24 mouse cellular contexts compared by ENCODE assay signal in genomic region chr5:119798713-119799418, GRCm38 (mm10). TPM values are rescaled to one million over a fixed set of nuclear protein-coding genes. Genes with fewer than 3 reads are reported as not detected.
DNase-seq lines count a peak whose midpoint lies in the region; ATAC-seq and TF ChIP-seq lines count a peak whose summit lies in the region.
"Had no signal": no experiment of that assay in that cellular context is flagged by ENCODE, and none has a peak within 500 bp of the region (broad histone marks: within the 10 kb centered on the region; RNA-seq: fewer than 3 reads in every experiment).

No protein-coding gene starts in this region.

- TF ChIP-seq EP300 in lung, postnatal 0 days (IDR thresholded peaks at IDR 0.05): no peak

- H3K27me3 ChIP-seq in heart, embryonic 15.5 days: peaks cover 98% of the 10 kb centered on the region
- H3K27me3 ChIP-seq in lung, postnatal 0 days (replicated peaks; ENCODE audit: insufficient read depth, low read length): peaks cover 41% of the 10 kb centered on the region
- peaks cover 86% of the 10 kb centered on the region for H3K27me3 ChIP-seq in limb, embryonic 14.5 days (ENCODE audit: control insufficient read depth, insufficient read depth, low read length)

- WGBS in heart, embryonic 15.5 days: 24% methylated on average over 5 of the region's 5 CpGs
- WGBS in lung, postnatal 0 days: 9% methylated on average over 5 of the region's 5 CpGs
- 5% methylated on average over 5 of the region's 5 CpGs for WGBS in limb, embryonic 14.5 days

- no peaks in the 10 kb centered on the region for H3K9me3 ChIP-seq in heart, embryonic 15.5 days (replicated peaks)
- H3K9me3 ChIP-seq in lung, postnatal 0 days (ENCODE audit: low read length): no peaks in the 10 kb centered on the region
- H3K9me3 ChIP-seq in limb, embryonic 14.5 days (ENCODE audit: control insufficient read depth, low read length): no peaks in the 10 kb centered on the region
- H3K9me3 ChIP-seq: embryonic facial prominence, embryonic 15.5 days; stomach, embryonic 15.5 days had no signal

- TF ChIP-seq POLR2A in limb, embryonic 14.5 days (IDR thresholded peaks at IDR 0.05; ENCODE audit: borderline replicate concordance, extremely low read depth, insufficient read depth, insufficient read length): no peak

- H3K9ac ChIP-seq in heart, embryonic 15.5 days: 0 out of 2 replicates have a peak overlapping the region, but pooled peaks have one; percentile 4
- H3K9ac ChIP-seq in lung, postnatal 0 days (replicated peaks; ENCODE audit: low read depth): no peak overlapping the region
- peak overlapping the region; percentile 36; the same call in 1 of the 2 replicates for H3K9ac ChIP-seq in limb, embryonic 14.5 days (ENCODE audit: low read depth, low read length, severe bottlenecking)
- H3K9ac ChIP-seq: embryonic facial prominence, embryonic 15.5 days; forebrain, postnatal 0 days; liver, postnatal 0 days; stomach, embryonic 15.5 days had no signal

- peak overlapping the region; percentile 53 for H3K27ac ChIP-seq in heart, embryonic 15.5 days
- 0 out of 2 replicates have a peak overlapping the region, but pooled peaks have one; percentile 1 for H3K27ac ChIP-seq in lung, postnatal 0 days (ENCODE audit: low read length)
- H3K27ac ChIP-seq in limb, embryonic 14.5 days (replicated peaks; ENCODE audit: low read depth, low read length): peak overlapping the region; percentile 83; the same call in 1 of the 2 replicates
- H3K27ac ChIP-seq: embryonic facial prominence, embryonic 15.5 days; stomach, embryonic 15.5 days had no signal

- H3K4me1 ChIP-seq in heart, embryonic 15.5 days (replicated peaks): peaks cover 20% of the 10 kb centered on the region; the same call in 1 of the 2 replicates
- no peaks in the 10 kb centered on the region for H3K4me1 ChIP-seq in lung, postnatal 0 days (ENCODE audit: insufficient read depth, low read depth, low read length)
- H3K4me1 ChIP-seq in limb, embryonic 14.5 days (ENCODE audit: control insufficient read depth, insufficient read depth, low read length): peaks cover 9% of the 10 kb centered on the region; the same call in 1 of the 2 replicates
- H3K4me1 ChIP-seq: stomach, embryonic 15.5 days had no signal

- peak overlapping the region; percentile 40; the same call in 1 of the 2 replicates for H3K4me3 ChIP-seq in heart, embryonic 15.5 days
- no peak overlapping the region for H3K4me3 ChIP-seq in lung, postnatal 0 days (ENCODE audit: low read depth, low read length)
- peak overlapping the region; percentile 31 for H3K4me3 ChIP-seq in limb, embryonic 14.5 days (replicated peaks; ENCODE audit: low read length)
- H3K4me3 ChIP-seq: embryonic facial prominence, embryonic 15.5 days; stomach, embryonic 15.5 days had no signal

- H3K4me2 ChIP-seq in heart, embryonic 15.5 days: peak overlapping the region; percentile 35
- no peak overlapping the region for H3K4me2 ChIP-seq in lung, postnatal 0 days (replicated peaks; ENCODE audit: low read depth, low read length)
- peak overlapping the region; percentile 50 for H3K4me2 ChIP-seq in limb, embryonic 14.5 days (replicated peaks; ENCODE audit: low read depth, low read length, severe bottlenecking)
- H3K4me2 ChIP-seq: embryonic facial prominence, embryonic 15.5 days; stomach, embryonic 15.5 days had no signal

- no peak for ATAC-seq in heart, embryonic 15.5 days (replicated peaks; ENCODE audit: insufficient number of reproducible peaks, insufficient read depth, low FRiP score, low read depth)
- ATAC-seq in lung, postnatal 0 days: peak; percentile 10; the same call in 1 of the 2 replicates
- ATAC-seq in limb, embryonic 14.5 days (ENCODE audit: low FRiP score, low read depth): no peak
- ATAC-seq: CD4-positive, CD25-positive, alpha-beta regulatory T cell, adult 4 months; forebrain, postnatal 0 days; hindbrain, embryonic 16.5 days; intestine, embryonic 16.5 days; liver, postnatal 0 days; Patski had no signal

- TF ChIP-seq CTCF in lung, postnatal 0 days (IDR thresholded peaks at IDR 0.05): no peak

- peak; percentile 30 for DNase-seq in embryo, embryonic 11 days
- DNase-seq in embryo, embryonic 9.5 days (ENCODE audit: extremely low spot score): no peak
- DNase-seq in heart, adult 9 months (ENCODE audit: low spot score in 2 of 2): no peak
- no peak for DNase-seq in lung, postnatal 0 days (ENCODE audit: low spot score)
- DNase-seq in lung, postnatal 36 days: no peak
- no peak for DNase-seq in limb, embryonic 14.5 days (ENCODE audit: low spot score)
- DNase-seq in cerebellum, postnatal 36 days: no peak
- DNase-seq: adrenal gland, adult 8-10 months; cerebellum, adult 8-10 months; forebrain, postnatal 0 days; kidney, postnatal 36 days; liver, postnatal 0 days; retina, postnatal 1 day; thymus, adult 18-20 months; thymus, postnatal 4 days had no signal

- no peaks in the 10 kb centered on the region for H3K36me3 ChIP-seq in heart, embryonic 15.5 days
- no peaks in the 10 kb centered on the region for H3K36me3 ChIP-seq in lung, postnatal 0 days (ENCODE audit: insufficient read depth, low read length)
- H3K36me3 ChIP-seq in limb, embryonic 14.5 days (ENCODE audit: control insufficient read depth, insufficient read depth, low read length): no peaks in the 10 kb centered on the region
- H3K36me3 ChIP-seq: embryonic facial prominence, embryonic 15.5 days; stomach, embryonic 15.5 days had no signal

RNA-seq across cellular contexts. Expression of gene Tbx5, which starts 33.6 kb away (rescaled TPM):
- 30.1 and 33.8 TPM in 2 replicates for polyA plus RNA-seq in heart, embryonic 15.5 days (2015; fragmentation: Nextera tagmentation; extraction: Ambion mirVana)
- 25.3 and 26.7 TPM in 2 replicates for polyA plus RNA-seq in lung, postnatal 0 days (2015; fragmentation: Nextera tagmentation; extraction: Ambion mirVana)
- polyA plus RNA-seq in limb, embryonic 14.5 days (2012; rRNA removed): 36.9 and 39.3 TPM in 2 replicates
- 22.4 and 29.3 TPM in 2 replicates for polyA plus RNA-seq in limb, embryonic 14.5 days (2014; fragmentation: Nextera tagmentation; extraction: Ambion mirVana)
- polyA plus RNA-seq: CD4-positive, CD25-positive, alpha-beta regulatory T cell, adult 4 months; forebrain, postnatal 0 days; intestine, embryonic 16.5 days; kidney, embryonic 14.5 days; liver, adult 2 months; liver, postnatal 0 days; Patski had no signal

Comparison
In these comparisons a context has a peak if more than half of its experiments do, and no peak if none do; other contexts are left out.
1. H3K27ac ChIP-seq: peak in every context shown above with its lines; median percentile 83 in limb, embryonic 14.5 days; 53 in heart, embryonic 15.5 days; 1 in lung, postnatal 0 days.